Mouse (Mus musculus) left cerebral cortex, postnatal 36 days (tissue): ENCODE results near the gene Jhy. TPM values are rescaled to one million over a fixed set of nuclear protein-coding genes. Genes with fewer than 3 reads are reported as not detected.

Source experiments
- DNase-seq, 2 experiments: peaks; one replicate each; pipeline ENCODE4 v3.0.0; 2021 to 2022; ENCODE audit warnings: low spot score in 2 of 2, mixed read lengths in 1 of 2
- intact Hi-C: fragments of 180-260 bp; cut with DNase I; formaldehyde crosslinking; loops from one replicate; pipeline ENCODE4 v1.15.1; 2025
- total RNA-seq, 2 experiments: library from RNA; stranded (reverse); gene quantifications; 2 replicates each; pipeline ENCODE4 v1.2.3; 2021

The Jhy gene
- 1 to 10 TPM in 1 of 2 experiments, under 1 TPM in 1; 0.57 to 1.6 TPM for total RNA-seq

GRCm38 (mm10) chr9:40963586-40964417, at the start of gene Jhy:
TSS of gene Jhy (minus strand) at chr9:40964118.
- intact Hi-C loops: no loop called here
- DNase-seq: no peak

DNA sequence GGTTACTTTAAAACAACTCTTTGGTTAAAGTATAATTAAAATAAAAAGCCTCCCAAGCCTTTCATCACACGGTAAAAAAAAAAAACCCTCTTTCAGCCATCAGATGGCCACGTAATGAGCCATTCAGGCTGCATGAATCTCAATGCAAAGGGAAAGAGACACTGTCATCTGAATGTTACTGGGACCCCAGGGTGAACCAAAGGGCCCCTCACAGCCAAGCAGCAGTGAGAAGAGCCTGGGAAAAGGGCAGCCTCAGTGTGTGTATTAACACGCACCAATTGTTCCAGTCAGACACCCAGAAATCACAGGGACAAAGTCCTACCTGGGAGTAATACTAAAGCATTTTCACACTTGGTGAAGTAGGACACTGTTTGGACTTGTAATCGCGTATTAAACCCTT, 48.5 kb upstream of the Jhy start:
- DNase-seq: no peak
- intact Hi-C loops: no loop called here

GRCm38 (mm10) chr9:41011512-41012436, 47.9 kb upstream of the Jhy start:
- DNase-seq: peak; percentile 19 to 29
- intact Hi-C loops: no loop called here

- intact Hi-C loops: no loop called here
- no peak for DNase-seq
Observed at GRCm38 (mm10) chr9:41007785-41008184, 43.9 kb upstream of the Jhy start.

GRCm38 (mm10) chr9:41004415-41004814, 40.5 kb upstream of the Jhy start, which contains the start of gene Crtam:
TSS of gene Crtam (minus strand) at chr9:41004628.
- intact Hi-C loops: no loop called here
- DNase-seq: no peak

- intact Hi-C loops: no loop called here
- DNase-seq: no peak
Observed at GRCm38 (mm10) chr9:40997116-40997779, 33.3 kb upstream of the Jhy start.

- intact Hi-C loops: loop anchor here (5.0 kb wide), 1 partner anchor 33 kb away; no protein-coding TSS in a partner anchor
- DNase-seq: no peak
Observed at GRCm38 (mm10) chr9:40994075-40994474, 30.2 kb upstream of the Jhy start.

DNA sequence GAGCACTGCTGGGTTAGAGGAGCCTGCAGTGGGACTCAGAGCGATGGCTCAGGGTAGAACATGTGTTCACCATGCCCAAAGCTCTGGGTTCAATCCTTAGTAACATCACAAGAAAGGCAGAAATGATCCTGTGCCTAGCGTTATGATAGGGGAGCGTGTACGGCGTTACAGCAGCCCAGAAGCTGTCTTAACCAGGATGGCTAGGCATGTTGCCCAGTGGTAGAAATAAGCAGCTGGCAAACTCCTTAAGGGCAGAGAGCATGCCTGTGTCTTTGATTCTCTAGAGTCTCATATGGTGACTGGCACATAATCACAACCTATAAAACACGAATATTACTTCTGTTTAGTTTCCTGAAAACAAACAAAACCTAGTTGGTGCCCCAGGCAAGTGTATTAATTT, 27.6 kb upstream of the Jhy start:
- intact Hi-C loops: loop anchor here (2.0 to 5.0 kb wide), 3 partner anchors 36 to 199 kb away; no protein-coding TSS in a partner anchor
- no peak for DNase-seq

DNA sequence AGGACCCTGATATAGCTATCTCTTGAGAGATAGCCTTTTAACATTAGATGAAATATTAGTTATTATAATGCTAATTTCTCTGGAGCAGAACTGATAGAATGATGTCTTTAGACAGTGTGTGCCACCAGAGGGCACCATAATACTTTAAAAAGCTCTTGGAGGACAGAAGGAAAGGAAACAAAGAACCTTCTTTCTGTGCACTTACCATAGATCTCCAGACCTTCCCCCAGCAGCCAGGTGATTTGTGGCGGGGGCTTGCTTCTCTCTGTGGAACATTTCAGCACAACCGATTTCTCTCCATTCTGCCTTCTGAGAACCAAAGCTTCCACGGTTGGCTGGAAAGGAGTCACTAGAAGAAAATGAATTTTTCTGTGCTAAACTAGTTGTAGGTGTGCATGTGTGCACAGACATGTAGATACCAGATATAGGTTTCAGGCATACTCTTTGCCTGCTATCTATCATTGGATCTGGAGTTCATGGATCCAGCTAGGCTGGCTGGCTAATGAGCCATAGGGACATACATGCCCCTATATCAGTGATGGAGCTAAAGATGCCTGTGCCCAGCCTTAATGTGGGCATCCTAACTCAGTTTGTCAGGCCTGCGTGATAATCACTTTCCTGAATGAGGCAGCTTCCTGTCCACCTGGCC, 26.1 kb upstream of the Jhy start:
- intact Hi-C loops: loop anchor here (2.0 to 5.0 kb wide), 3 partner anchors 37 to 201 kb away; no protein-coding TSS in a partner anchor
- DNase-seq: peak; percentile 29 to 51

- DNase-seq: no peak
- intact Hi-C loops: loop anchor here (5.0 kb wide), 1 partner anchor 152 kb away; no protein-coding TSS in a partner anchor
Observed at GRCm38 (mm10) chr9:40984313-40984712, 20.4 kb upstream of the Jhy start.

- DNase-seq: no peak
- intact Hi-C loops: loop anchor here (5.0 kb wide), 1 partner anchor 151 kb away; no protein-coding TSS in a partner anchor
Observed at GRCm38 (mm10) chr9:40983758-40984157, 19.8 kb upstream of the Jhy start.

DNA sequence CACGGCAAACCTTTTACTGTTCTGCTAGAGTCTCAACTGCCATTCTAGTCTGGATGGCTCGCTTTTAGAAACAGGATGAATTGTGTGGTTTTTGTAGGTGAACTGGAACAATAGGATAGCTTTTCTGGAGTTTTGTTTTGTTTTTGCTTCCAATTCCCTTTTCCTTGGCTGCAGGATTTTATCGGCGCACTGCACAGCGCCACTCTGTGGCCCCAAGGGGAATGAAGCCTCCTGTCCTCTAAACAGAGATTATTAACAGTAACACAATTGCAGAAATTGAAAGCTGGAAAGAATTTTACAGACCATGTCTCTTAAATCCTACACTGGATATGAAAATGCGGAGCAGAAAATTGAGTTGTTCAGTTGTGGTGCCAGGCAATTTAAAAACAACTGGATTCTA, 18.6 kb upstream of the Jhy start:
- DNase-seq: peak; percentile 16 to 29

GRCm38 (mm10) chr9:40974042-40974801, 10.3 kb upstream of the Jhy start:
- DNase-seq: peak; percentile 12 to 28
- intact Hi-C loops: loop anchor here (5.0 kb wide), 1 partner anchor 127 kb away; no protein-coding TSS in a partner anchor

More for the DNA sequence above, 18.6 kb upstream of the Jhy start:
- intact Hi-C loops: loop anchor here (5.0 kb wide), 1 partner anchor 150 kb away; no protein-coding TSS in a partner anchor

DNA sequence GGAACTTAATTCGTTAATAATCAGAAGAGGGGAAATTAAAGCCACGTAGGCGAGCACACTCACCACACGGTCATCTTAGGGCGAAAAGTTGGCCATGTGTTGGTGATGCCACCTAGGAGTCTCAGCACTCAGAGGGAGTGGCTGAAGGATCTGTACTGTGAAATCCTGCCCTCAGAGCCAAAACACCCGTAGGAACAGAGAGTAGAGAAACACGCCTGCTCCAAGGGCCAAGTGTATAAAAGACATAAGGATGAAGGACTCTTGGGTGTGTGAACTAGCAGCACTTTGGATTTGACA, 448 bp upstream of the Jhy start:
- intact Hi-C loops: no loop called here
- DNase-seq: no peak

GRCm38 (mm10) chr9:40961401-40961800, 2.5 kb downstream of the Jhy start:
- intact Hi-C loops: no loop called here
- no peak for DNase-seq

DNA sequence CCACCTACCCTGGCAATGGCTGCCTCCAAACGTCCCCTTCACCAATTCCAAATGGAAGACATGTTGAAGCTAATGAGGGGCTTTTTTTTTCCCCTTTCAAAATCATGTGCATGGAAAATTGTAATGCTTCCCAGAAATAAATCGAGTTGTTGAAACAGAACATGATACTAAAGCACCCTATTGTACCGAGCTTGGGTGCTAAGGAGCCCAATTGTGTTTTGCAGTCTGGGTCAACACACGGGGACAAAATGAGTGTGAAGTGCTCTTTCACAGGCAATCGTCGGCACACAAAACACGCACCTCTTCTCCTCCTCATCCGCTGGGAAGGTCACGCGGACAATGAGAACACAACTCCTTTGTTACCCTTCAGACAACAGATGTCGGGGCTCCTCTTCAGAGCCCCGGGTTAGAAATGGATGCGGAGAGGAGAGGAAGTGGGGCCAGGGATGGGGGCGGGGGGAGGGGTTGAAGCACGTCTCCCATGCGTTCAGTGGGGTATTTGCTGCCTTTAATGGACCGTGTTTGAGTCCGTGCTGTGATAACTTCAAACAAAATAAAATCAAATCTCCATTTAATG, 14.8 kb downstream of the Jhy start:
- intact Hi-C loops: no loop called here
- DNase-seq: no peak

- intact Hi-C loops: no loop called here
- DNase-seq: no peak
Observed at GRCm38 (mm10) chr9:40948473-40948872, 15.4 kb downstream of the Jhy start.

DNA sequence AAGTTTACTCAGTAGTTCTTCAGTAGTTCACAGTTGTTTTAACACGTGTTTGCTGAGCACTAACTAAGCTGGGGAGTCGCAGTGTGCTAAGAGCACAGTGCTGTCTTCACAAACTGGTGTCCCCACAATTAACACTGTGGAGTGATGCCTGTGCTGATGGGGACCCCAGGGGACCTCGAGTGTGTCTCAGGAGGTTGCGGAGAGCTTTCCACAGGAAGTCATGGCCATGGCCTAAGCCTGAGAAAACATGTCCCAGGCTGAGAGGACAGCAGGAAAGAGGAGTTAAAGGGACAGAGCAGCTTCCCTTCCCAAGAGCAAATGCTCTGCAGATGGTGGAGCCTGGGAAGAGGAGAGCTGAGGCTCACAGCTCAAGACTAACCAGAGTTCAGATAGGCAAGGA, 16.8 kb downstream of the Jhy start:
- intact Hi-C loops: no loop called here
- no peak for DNase-seq
